34 mouse cellular contexts compared by ENCODE assay signal in genomic region chr1:191083230-191083629, GRCm38 (mm10). TPM values are rescaled to one million over a fixed set of nuclear protein-coding genes. Genes with fewer than 3 reads are reported as not detected.
DNase-seq lines count a peak whose midpoint lies in the region; ATAC-seq and TF ChIP-seq lines count a peak whose summit lies in the region.
"Had no signal": no experiment of that assay in that cellular context is flagged by ENCODE, and none has a peak within 500 bp of the region (broad histone marks: within the 10 kb centered on the region; RNA-seq: fewer than 3 reads in every experiment).

No protein-coding gene starts in this region.

- intact Hi-C loops in left cerebral cortex, postnatal 4 days (cut with DNase I) = no loop called here

- H3K27me3 ChIP-seq in liver, embryonic 13.5 days = no peaks in the 10 kb centered on the region
- H3K27me3 ChIP-seq: embryonic facial prominence, embryonic 12.5 days; embryonic facial prominence, embryonic 15.5 days; heart, embryonic 12.5 days; heart, embryonic 15.5 days; hindbrain, embryonic 13.5 days had no signal

- H3K27ac ChIP-seq in liver, embryonic 13.5 days = no peak overlapping the region
- peak overlapping the region; percentile 37; the same call in 1 of the 2 replicates for H3K27ac ChIP-seq in ES-E14 (ENCODE audit: insufficient read depth, low read depth, low read length, poor library complexity, severe bottlenecking)
- H3K27ac ChIP-seq: embryonic facial prominence, embryonic 12.5 days; embryonic facial prominence, embryonic 15.5 days; gastrocnemius, adult 2 months; heart, embryonic 15.5 days; hindbrain, embryonic 10.5 days; hindbrain, embryonic 13.5 days had no signal

- DNase-seq in liver, embryonic 13.5 days = no peak
- no peak for DNase-seq in liver
- no peak for DNase-seq in ES-E14 (ENCODE audit: low read depth, low spot score)
- DNase-seq in R1 (ENCODE audit: low read depth, low spot score) = peak; percentile 51
- no peak for DNase-seq in left cerebral cortex, postnatal 4 days
- DNase-seq in adrenal gland, postnatal 4 days (ENCODE audit: low spot score in 2 of 2) = no peak
- DNase-seq: adrenal gland, postnatal 10 days; adrenal gland, postnatal 36 days; cerebellum, adult 11 months; cerebellum, adult 2 months; cerebellum, adult 9-11 months; cerebellum, postnatal 25 days; forebrain, postnatal 0 days; gastrocnemius, adult 2 months; gastrocnemius, postnatal 14 days; heart, adult 11 months; heart, postnatal 10 days; heart, postnatal 36 days had no signal

- peaks cover 24% of the 10 kb centered on the region for H3K4me1 ChIP-seq in liver, embryonic 13.5 days (replicated peaks)
- H3K4me1 ChIP-seq in ES-E14 (ENCODE audit: control insufficient read depth in 2 of 2, insufficient read depth in 2 of 2, low read length in 2 of 2, poor library complexity in 1 of 2) = peaks cover 0 to 8% of the 10 kb centered on the region in 2 experiments; a peak in 2 of 4 replicates
- H3K4me1 ChIP-seq: embryonic facial prominence, embryonic 12.5 days; embryonic facial prominence, embryonic 15.5 days; heart, embryonic 12.5 days; heart, embryonic 15.5 days; hindbrain, embryonic 10.5 days; hindbrain, embryonic 13.5 days had no signal

- ATAC-seq in liver, embryonic 13.5 days (ENCODE audit: low read depth) = 0 out of 2 replicates have a peak, but pooled peaks have one; percentile 30
- ATAC-seq: CD4-positive, CD25-positive, alpha-beta regulatory T cell, adult 4 months; forebrain, embryonic 14.5 days; forebrain, postnatal 0 days; hindbrain, embryonic 16.5 days had no signal

- no peak overlapping the region for H3K4me2 ChIP-seq in liver, embryonic 13.5 days
- H3K4me2 ChIP-seq: embryonic facial prominence, embryonic 12.5 days; embryonic facial prominence, embryonic 15.5 days; heart, embryonic 12.5 days; heart, embryonic 15.5 days; hindbrain, embryonic 13.5 days had no signal

- no peaks in the 10 kb centered on the region for H3K9me3 ChIP-seq in liver, embryonic 13.5 days (replicated peaks)
- no peaks in the 10 kb centered on the region; the same call in 1 of the 2 replicates for H3K9me3 ChIP-seq in ES-E14 (ENCODE audit: control insufficient read depth, insufficient read depth, low read depth, low read length)
- H3K9me3 ChIP-seq: embryonic facial prominence, embryonic 12.5 days; embryonic facial prominence, embryonic 15.5 days; heart, embryonic 12.5 days; heart, embryonic 15.5 days; hindbrain, embryonic 10.5 days; hindbrain, embryonic 13.5 days had no signal

- 82% methylated on average over 8 of the region's 8 CpGs for WGBS in liver, embryonic 13.5 days (ENCODE audit: insufficient replicate concordance)

- H3K4me3 ChIP-seq in liver, embryonic 13.5 days (replicated peaks) = no peak overlapping the region
- no peak overlapping the region for H3K4me3 ChIP-seq in ES-E14 (ENCODE audit: insufficient read depth in 1 of 2, low read depth in 1 of 2, low read length in 2 of 2, poor library complexity in 1 of 2, severe bottlenecking in 1 of 2)
- H3K4me3 ChIP-seq: embryonic facial prominence, embryonic 12.5 days; embryonic facial prominence, embryonic 15.5 days; gastrocnemius, adult 2 months; heart, embryonic 12.5 days; heart, embryonic 15.5 days; hindbrain, embryonic 10.5 days; hindbrain, embryonic 13.5 days had no signal

- in situ Hi-C loops in ES-E14 (cut with MboI; ENCODE audit: low sequenced_read_pairs in 2 of 2, unreplicated experiment in 2 of 2) = loop anchor here in 1 of 2 experiments (25.0 kb wide), 1 partner anchor 204 kb away; no protein-coding TSS in a partner anchor

- peaks cover 81% of the 10 kb centered on the region for H3K36me3 ChIP-seq in liver, embryonic 13.5 days
- peaks cover 37% of the 10 kb centered on the region for H3K36me3 ChIP-seq in ES-E14 (ENCODE audit: control insufficient read depth, insufficient read depth, low read length, poor library complexity, severe bottlenecking)

- H3K9ac ChIP-seq in liver, embryonic 13.5 days = no peak overlapping the region
- no peak overlapping the region for H3K9ac ChIP-seq in ES-E14 (ENCODE audit: insufficient read depth, low read depth, low read length, poor library complexity, severe bottlenecking)
- H3K9ac ChIP-seq: embryonic facial prominence, embryonic 12.5 days; embryonic facial prominence, embryonic 15.5 days; forebrain, postnatal 0 days; heart, embryonic 12.5 days; heart, embryonic 15.5 days; hindbrain, embryonic 13.5 days had no signal

TF ChIP-seq in ES-E14, 5 proteins besides CTCF, POLR2A, EP300 and RAD21:
- no peak for TF ChIP-seq HCFC1 (IDR thresholded peaks at IDR 0.05; ENCODE audit: borderline replicate concordance, insufficient read depth, low read length)
- peak; percentile 23; the same call in 1 of the 2 replicates for TF ChIP-seq MAFK (IDR thresholded peaks at IDR 0.05; ENCODE audit: insufficient read depth, low read depth, low read length)

RNA-seq across cellular contexts. Expression of gene Batf3, which starts 14.4 kb away (rescaled TPM):
- polyA plus RNA-seq in liver, embryonic 13.5 days (2015; fragmentation: Nextera tagmentation; extraction: Ambion mirVana) = 2.6 and 3.1 TPM in 2 replicates
- total RNA-seq in ES-E14 (2012; rRNA removed) = 1.2 and 2.8 TPM in 2 replicates
- 1 to 10 TPM in 1 of 2 experiments, under 1 TPM in 1; 0.62 to 1.2 TPM for total RNA-seq in left cerebral cortex, postnatal 4 days (2021)
- 1 to 10 TPM; 3.3 to 3.4 TPM for total RNA-seq in adrenal gland, postnatal 4 days (2021)
- polyA plus RNA-seq: CD4-positive, CD25-positive, alpha-beta regulatory T cell, adult 4 months had no signal

RNA-seq across cellular contexts. Expression of gene Nsl1, which starts 20.4 kb away (rescaled TPM):
- 16.7 and 18.1 TPM in 2 replicates for polyA plus RNA-seq in liver, embryonic 13.5 days (2015; fragmentation: Nextera tagmentation; extraction: Ambion mirVana)
- total RNA-seq in ES-E14 (2012; rRNA removed) = 24.3 and 26.1 TPM in 2 replicates
- total RNA-seq in left cerebral cortex, postnatal 4 days (2021) = 1 to 10 TPM; 2.3 to 2.7 TPM
- 1 to 10 TPM; 7.5 to 7.6 TPM for total RNA-seq in adrenal gland, postnatal 4 days (2021)

RNA-seq across cellular contexts. Expression of gene Tatdn3, which starts 20.5 kb away (rescaled TPM):
- polyA plus RNA-seq in liver, embryonic 13.5 days (2015; fragmentation: Nextera tagmentation; extraction: Ambion mirVana) = 8.6 and 10.3 TPM in 2 replicates
- total RNA-seq in ES-E14 (2012; rRNA removed) = 11.8 TPM in 2 replicates
- total RNA-seq in left cerebral cortex, postnatal 4 days (2021) = 10 to 100 TPM; 15.2 to 17.1 TPM
- total RNA-seq in adrenal gland, postnatal 4 days (2021) = 10 to 100 TPM; 30.6 to 32.2 TPM

RNA-seq across cellular contexts. Expression of gene Spata45, which starts 46.8 kb away (rescaled TPM):
- not detected in 2 replicates for polyA plus RNA-seq in liver, embryonic 13.5 days (2015; fragmentation: Nextera tagmentation; extraction: Ambion mirVana)
- total RNA-seq in ES-E14 (2012; rRNA removed) = 4.1 and 4.6 TPM in 2 replicates
- total RNA-seq in left cerebral cortex, postnatal 4 days (2021) = not detected
- not detected for total RNA-seq in adrenal gland, postnatal 4 days (2021)
- total RNA-seq: adrenal gland, adult 18-20 months; adrenal gland, postnatal 10 days; adrenal gland, postnatal 36 days; common myeloid progenitor, adult 5-6 weeks; forebrain, postnatal 0 days; gastrocnemius, adult 2 months; gastrocnemius, postnatal 14 days; gastrocnemius, postnatal 4 days; heart, adult 8-10 months; heart, postnatal 10 days; heart, postnatal 36 days had no signal
- polyA plus RNA-seq: C2C12; CD4-positive, CD25-positive, alpha-beta regulatory T cell, adult 4 months; cerebellum, adult 2 months; embryonic facial prominence, embryonic 12.5 days; embryonic facial prominence, embryonic 15.5 days; forebrain, embryonic 11.5 days; forebrain, embryonic 14.5 days; forebrain, postnatal 0 days; frontal cortex, adult 2 months; heart, embryonic 12.5 days; heart, embryonic 15.5 days; hindbrain, embryonic 10.5 days; hindbrain, embryonic 13.5 days; hindbrain, embryonic 16.5 days had no signal

RNA-seq across cellular contexts. Expression of gene Flvcr1, which starts 57.3 kb away (rescaled TPM):
- polyA plus RNA-seq in liver, embryonic 13.5 days (2015; fragmentation: Nextera tagmentation; extraction: Ambion mirVana) = 4.3 and 5.0 TPM in 2 replicates
- total RNA-seq in ES-E14 (2012; rRNA removed) = 20.5 and 23.5 TPM in 2 replicates
- 10 to 100 TPM; 27.0 to 27.6 TPM for total RNA-seq in left cerebral cortex, postnatal 4 days (2021)
- total RNA-seq in adrenal gland, postnatal 4 days (2021) = 10 to 100 TPM; 16.7 to 19.6 TPM
